Mouse (Mus musculus) B cell, adult 2 months (primary cell): Measurements from ENCODE around the gene Zmym2.

ENCODE experiments used
- DNase-seq, 2 experiments: peaks; one replicate each; pipeline ENCODE4 v3.0.0; 2022

The Zmym2 gene

DNA sequence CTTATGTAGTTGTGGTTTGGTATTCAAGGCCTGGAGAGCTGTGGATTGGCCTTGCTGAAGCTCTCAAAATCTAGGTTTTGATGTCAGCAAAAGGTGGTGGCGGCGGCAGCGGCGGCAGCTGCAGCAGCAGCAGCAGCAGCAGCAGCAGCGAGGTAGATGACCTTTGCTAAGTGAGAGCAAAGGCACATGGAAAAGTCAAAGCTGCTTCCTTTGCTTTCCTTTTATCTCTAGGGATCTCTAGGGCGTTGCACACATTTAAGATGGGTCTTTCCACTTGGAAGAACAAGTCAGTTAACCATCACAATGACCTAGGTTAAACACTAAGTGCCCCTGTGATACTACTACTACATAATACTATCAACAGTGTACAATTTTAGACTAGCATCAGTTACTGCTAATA lies 49.0 kb downstream of the Zmym2 start:
- no peak for DNase-seq

DNA sequence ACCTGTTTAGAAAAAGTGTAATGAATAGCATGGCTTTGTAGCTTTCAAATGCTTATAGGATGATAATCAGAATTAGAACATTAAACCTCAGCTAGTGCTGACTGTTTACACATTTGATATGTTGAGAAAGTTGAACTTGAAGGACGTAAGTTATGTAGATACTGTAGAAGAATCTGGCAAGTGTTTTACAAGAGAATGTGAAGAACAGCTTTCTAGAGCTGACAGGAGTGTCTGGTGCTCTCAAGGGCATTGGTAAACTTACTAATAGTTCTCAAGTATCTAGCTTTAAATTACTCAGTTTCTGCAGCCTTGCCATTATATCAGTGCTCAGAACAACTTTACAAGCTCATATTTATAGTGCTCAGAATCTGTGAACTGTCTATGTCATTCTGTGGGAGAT lies 53.5 kb downstream of the Zmym2 start:
- DNase-seq: no peak

DNA sequence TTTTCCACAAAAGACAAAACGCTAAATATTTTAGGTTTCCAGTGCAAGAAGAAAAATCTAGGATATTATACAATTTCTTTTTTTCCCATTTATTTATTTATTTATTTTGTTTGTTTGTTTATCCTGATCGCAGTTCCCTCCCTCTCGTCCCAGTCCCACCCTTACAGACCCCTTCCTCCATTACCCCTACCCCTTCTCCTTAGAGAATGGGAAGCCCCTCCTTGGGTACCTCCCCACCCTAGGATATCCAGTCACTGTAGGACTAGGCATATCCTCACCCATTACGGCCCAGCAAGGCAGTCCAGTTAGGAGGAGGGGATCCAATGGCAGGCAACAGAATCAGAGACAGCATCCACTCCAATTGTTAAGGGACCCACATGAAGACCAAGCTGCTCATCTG lies 66.5 kb downstream of the Zmym2 start:
- DNase-seq: no peak

DNA sequence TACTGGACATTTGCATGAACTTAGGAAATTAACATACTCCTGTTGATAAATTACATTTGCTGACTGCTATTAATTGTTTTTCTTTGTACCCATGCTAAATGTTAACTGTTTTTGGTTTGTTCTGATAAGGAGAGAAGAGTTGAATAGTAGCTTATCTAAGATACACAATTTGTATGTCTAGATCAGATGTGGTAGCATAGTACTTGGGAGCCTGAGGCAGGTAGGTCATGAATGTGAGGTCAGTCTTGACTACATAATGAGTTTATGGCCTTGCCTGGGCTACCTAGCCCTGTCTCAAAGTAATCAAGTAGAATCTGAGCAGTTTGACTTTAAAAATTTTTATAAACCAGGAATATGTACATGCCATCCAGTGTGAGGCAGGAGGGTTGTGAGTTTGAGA lies 67.9 kb downstream of the Zmym2 start:
- DNase-seq: no peak

DNA sequence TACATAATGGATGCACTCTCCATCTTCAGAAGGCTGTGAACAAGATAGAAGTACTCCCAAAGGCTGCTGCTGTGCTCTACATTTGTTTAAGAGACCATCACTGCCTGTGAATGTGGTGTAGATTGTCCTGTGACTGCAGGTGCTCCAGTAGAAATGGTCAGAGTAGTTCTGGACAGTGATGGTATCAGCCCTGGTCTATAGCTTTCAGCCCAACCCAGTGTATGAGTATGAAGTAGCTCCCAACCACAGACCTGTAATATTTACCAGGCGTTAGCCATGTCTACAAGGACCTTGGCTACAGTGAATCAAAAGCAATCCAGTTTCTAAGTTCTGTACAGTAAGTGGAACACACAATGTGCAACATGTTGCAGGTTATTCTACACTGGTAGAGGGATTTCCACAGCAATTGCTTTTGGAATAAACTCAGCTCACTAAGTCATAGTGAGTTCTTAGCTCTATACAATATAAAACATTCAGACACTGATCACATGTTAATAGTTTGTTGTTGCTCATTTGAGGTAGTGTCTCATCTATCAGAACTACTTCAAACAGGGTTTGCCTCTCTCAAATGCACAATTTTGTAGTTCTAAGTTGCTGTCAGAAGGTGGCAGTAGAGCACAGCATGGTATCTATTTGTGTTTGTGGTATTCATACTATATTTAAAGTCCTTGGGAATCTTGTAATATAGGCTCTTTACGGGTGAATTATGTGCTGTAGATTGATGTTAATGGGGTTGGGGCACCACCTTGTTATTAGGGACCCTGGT lies 77.7 kb downstream of the Zmym2 start:
- peak; percentile 23 to 25 for DNase-seq

DNA sequence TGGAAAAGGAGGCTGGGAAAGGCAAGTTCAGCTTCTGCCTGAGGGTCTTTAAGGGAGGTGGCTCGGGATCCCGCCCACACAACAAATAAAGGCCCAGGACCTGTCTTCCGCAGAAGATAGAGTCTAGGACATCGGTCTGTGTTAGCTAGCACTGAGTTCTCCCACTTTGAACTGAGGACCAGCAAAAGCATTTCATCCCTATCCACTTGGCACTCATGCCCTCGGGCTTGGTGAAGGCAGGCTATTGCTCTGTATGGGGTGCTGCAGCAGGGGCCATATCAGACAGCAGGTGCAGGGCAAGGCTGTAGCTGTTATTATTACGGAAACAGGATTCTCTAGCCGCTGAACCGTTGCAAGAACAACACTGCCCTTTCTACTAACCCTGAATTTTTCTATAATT lies 83.2 kb downstream of the Zmym2 start:
- no peak for DNase-seq

DNA sequence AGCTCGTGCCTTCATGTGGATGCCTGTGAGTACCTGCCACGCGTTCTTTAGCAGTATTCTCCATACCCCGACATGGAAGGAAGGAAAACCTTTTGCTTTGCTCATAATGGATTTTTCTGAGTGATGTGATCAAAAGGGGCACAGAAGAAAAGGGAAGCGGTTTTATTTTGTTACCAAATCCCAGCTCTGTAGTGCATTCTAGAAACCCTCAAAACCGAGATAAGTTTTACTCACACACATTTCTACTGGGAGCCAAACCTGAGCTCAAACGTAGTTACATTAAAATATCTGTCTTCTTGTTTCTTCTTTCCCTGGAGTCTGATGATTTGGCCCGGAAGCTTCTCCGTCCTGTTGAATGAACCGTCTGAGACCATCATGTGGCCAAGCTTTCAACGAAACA lies 83.7 kb downstream of the Zmym2 start:
- no peak for DNase-seq

DNA sequence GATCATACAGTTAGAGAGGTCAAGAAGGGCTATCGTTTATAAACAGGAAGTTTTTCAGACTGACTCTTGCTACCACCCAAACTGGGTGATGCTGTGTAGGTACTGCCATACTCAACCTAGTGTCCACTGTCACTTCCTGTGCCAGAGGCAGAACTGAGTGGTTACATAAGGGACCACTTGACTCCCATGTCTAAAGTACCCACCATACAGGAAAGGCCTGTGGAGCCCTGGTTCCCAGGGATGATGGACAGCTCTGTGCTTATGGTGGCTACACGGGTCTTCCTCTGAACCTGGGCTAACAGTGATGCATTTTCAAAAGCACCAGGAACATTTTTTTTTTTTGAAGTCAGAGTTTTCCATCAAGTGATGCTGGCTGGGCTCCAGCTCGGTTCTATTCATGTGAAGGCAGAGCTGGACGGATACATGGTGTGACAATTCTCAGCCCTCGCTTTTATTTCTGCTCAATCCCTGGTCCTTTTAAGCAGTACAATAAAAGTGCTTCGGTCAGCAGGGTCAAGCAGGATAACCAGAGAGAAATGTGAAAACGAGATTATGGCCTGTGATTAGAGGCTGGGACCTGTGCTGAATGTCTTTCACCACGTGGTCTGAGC lies 91.7 kb downstream of the Zmym2 start:
- DNase-seq: no peak

DNA sequence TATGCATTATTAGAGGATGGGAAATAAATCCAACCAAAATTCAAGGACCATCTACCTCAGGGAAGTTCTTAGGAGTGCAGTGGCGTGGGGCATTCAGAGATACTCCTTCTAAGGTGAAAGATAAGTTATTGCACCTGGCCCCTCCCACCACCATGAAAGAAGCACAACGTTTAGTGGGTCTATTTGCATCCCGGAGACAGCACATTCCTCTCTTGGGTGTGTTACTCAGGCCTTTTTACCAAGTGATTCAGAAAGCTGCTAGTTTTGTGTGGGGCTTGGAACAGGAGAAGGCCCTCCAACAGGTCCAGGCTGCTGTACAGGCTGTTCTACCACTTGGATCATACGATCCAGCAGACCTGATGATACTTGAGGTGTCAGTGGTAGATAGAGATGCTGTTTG lies 102.2 kb downstream of the Zmym2 start:
- no peak for DNase-seq
